Mouse (Mus musculus): ENCODE data around the gene Rnf8. TPM values are rescaled to one million over a fixed set of nuclear protein-coding genes. Genes with fewer than 3 reads are reported as not detected.

The Rnf8 gene
- polyA plus RNA-seq, 1 experiment from 2014 or later = 82.2 TPM

- no peak overlapping the region for H3K4me3 ChIP-seq (replicated peaks; ENCODE audit: low read length)
- WGBS = 81% methylated on average over 2 of the region's 2 CpGs
- H3K27ac ChIP-seq = no peak overlapping the region
- H3K9ac ChIP-seq = no peak overlapping the region
- no peaks in the 10 kb centered on the region for H3K9me3 ChIP-seq (ENCODE audit: control insufficient read depth, low read length)
- H3K4me1 ChIP-seq (replicated peaks; ENCODE audit: control insufficient read depth, insufficient read depth, low read length) = no peaks in the 10 kb centered on the region
- DNase-seq (ENCODE audit: low spot score) (no peak), ATAC-seq (ENCODE audit: low FRiP score) (no peak)
- peaks cover 94% of the 10 kb centered on the region for H3K36me3 ChIP-seq (replicated peaks; ENCODE audit: control insufficient read depth, insufficient read depth)
- no peaks in the 10 kb centered on the region for H3K27me3 ChIP-seq (ENCODE audit: control insufficient read depth, insufficient read depth, low read length)
- no peak overlapping the region for H3K4me2 ChIP-seq (replicated peaks)
These were observed 68.5 kb downstream of the Rnf8 start for GRCm38 (mm10) chr17:29683127-29683526.

- H3K36me3 ChIP-seq (replicated peaks; ENCODE audit: control insufficient read depth, insufficient read depth) = peaks cover 91% of the 10 kb centered on the region
- H3K4me3 ChIP-seq (replicated peaks; ENCODE audit: low read length) = no peak overlapping the region
- H3K27me3 ChIP-seq (ENCODE audit: control insufficient read depth, insufficient read depth, low read length) = no peaks in the 10 kb centered on the region
- H3K27ac ChIP-seq = no peak overlapping the region
- H3K4me1 ChIP-seq (replicated peaks; ENCODE audit: control insufficient read depth, insufficient read depth, low read length) = no peaks in the 10 kb centered on the region
- no peak for ATAC-seq (ENCODE audit: low FRiP score)
- 92% methylated on average over 4 of the region's 4 CpGs for WGBS
- DNase-seq (ENCODE audit: low spot score) = no peak
- no peak overlapping the region for H3K4me2 ChIP-seq (replicated peaks)
- no peaks in the 10 kb centered on the region for H3K9me3 ChIP-seq (ENCODE audit: control insufficient read depth, low read length)
- no peak overlapping the region for H3K9ac ChIP-seq
These were observed 69.7 kb downstream of the Rnf8 start for GRCm38 (mm10) chr17:29684275-29684674.

- no peak overlapping the region for H3K4me2 ChIP-seq (replicated peaks)
- no peaks in the 10 kb centered on the region for H3K27me3 ChIP-seq (ENCODE audit: control insufficient read depth, insufficient read depth, low read length)
- 95% methylated on average over 5 of the region's 5 CpGs for WGBS
- H3K4me3 ChIP-seq (replicated peaks; ENCODE audit: low read length) = no peak overlapping the region
- H3K9ac ChIP-seq = no peak overlapping the region
- no peak for DNase-seq (ENCODE audit: low spot score)
- H3K9me3 ChIP-seq (ENCODE audit: control insufficient read depth, low read length) = no peaks in the 10 kb centered on the region
- H3K36me3 ChIP-seq (replicated peaks; ENCODE audit: control insufficient read depth, insufficient read depth) = peaks cover 93% of the 10 kb centered on the region
- ATAC-seq (ENCODE audit: low FRiP score) = no peak
- no peaks in the 10 kb centered on the region for H3K4me1 ChIP-seq (replicated peaks; ENCODE audit: control insufficient read depth, insufficient read depth, low read length)
- H3K27ac ChIP-seq = no peak overlapping the region
These were observed 72.2 kb downstream of the Rnf8 start for GRCm38 (mm10) chr17:29686771-29687170.

GRCm38 (mm10) chr17:29687373-29687772, 72.8 kb downstream of the Rnf8 start:
- Histone ChIP-seq H3K4me1 (replicated peaks; ENCODE audit: control insufficient read depth, insufficient read depth, low read length) (no peaks in the 10 kb centered on the region), H3K9ac (no peak overlapping the region), H3K36me3 (replicated peaks; ENCODE audit: control insufficient read depth, insufficient read depth) (peaks cover 87% of the 10 kb centered on the region), H3K27ac (no peak overlapping the region), H3K9me3 (ENCODE audit: control insufficient read depth, low read length) (no peaks in the 10 kb centered on the region), H3K4me3 (replicated peaks; ENCODE audit: low read length) (no peak overlapping the region), H3K27me3 (ENCODE audit: control insufficient read depth, insufficient read depth, low read length) (no peaks in the 10 kb centered on the region), H3K4me2 (replicated peaks) (no peak overlapping the region)
- DNase-seq (ENCODE audit: low spot score) (no peak), ATAC-seq (ENCODE audit: low FRiP score) (no peak)
- WGBS = 66% methylated on average over 6 of the region's 6 CpGs

- Histone ChIP-seq H3K4me1 (replicated peaks; ENCODE audit: control insufficient read depth, insufficient read depth, low read length) (no peaks in the 10 kb centered on the region), H3K4me3 (replicated peaks; ENCODE audit: low read length) (no peak overlapping the region), H3K4me2 (replicated peaks) (no peak overlapping the region), H3K36me3 (replicated peaks; ENCODE audit: control insufficient read depth, insufficient read depth) (peaks cover 82% of the 10 kb centered on the region), H3K9ac (no peak overlapping the region), H3K9me3 (ENCODE audit: control insufficient read depth, low read length) (no peaks in the 10 kb centered on the region), H3K27me3 (ENCODE audit: control insufficient read depth, insufficient read depth, low read length) (no peaks in the 10 kb centered on the region), H3K27ac (no peak overlapping the region)
- 92% methylated on average over 10 of the region's 10 CpGs for WGBS
- ATAC-seq (ENCODE audit: low FRiP score) = no peak
- no peak for DNase-seq (ENCODE audit: low spot score)
These were observed 74.0 kb downstream of the Rnf8 start for GRCm38 (mm10) chr17:29688610-29689009.

GRCm38 (mm10) chr17:29690257-29690656, 75.7 kb downstream of the Rnf8 start:
- no peaks in the 10 kb centered on the region for H3K9me3 ChIP-seq (ENCODE audit: control insufficient read depth, low read length)
- DNase-seq (ENCODE audit: low spot score) (no peak), ATAC-seq (ENCODE audit: low FRiP score) (no peak)
- WGBS = 85% methylated on average over 6 of the region's 6 CpGs
- no peaks in the 10 kb centered on the region for H3K27me3 ChIP-seq (ENCODE audit: control insufficient read depth, insufficient read depth, low read length)
- H3K27ac ChIP-seq = no peak overlapping the region
- H3K9ac ChIP-seq = no peak overlapping the region
- no peak overlapping the region for H3K4me3 ChIP-seq (replicated peaks; ENCODE audit: low read length)
- peaks cover 83% of the 10 kb centered on the region for H3K36me3 ChIP-seq (replicated peaks; ENCODE audit: control insufficient read depth, insufficient read depth)
- H3K4me1 ChIP-seq (replicated peaks; ENCODE audit: control insufficient read depth, insufficient read depth, low read length) = no peaks in the 10 kb centered on the region
- H3K4me2 ChIP-seq (replicated peaks) = no peak overlapping the region

- H3K36me3 ChIP-seq (replicated peaks; ENCODE audit: control insufficient read depth, insufficient read depth) = peaks cover 81% of the 10 kb centered on the region
- no peak overlapping the region for H3K4me2 ChIP-seq (replicated peaks)
- no peak for DNase-seq (ENCODE audit: low spot score)
- no peaks in the 10 kb centered on the region for H3K4me1 ChIP-seq (replicated peaks; ENCODE audit: control insufficient read depth, insufficient read depth, low read length)
- WGBS = 86% methylated on average over 2 of the region's 2 CpGs
- no peak overlapping the region for H3K4me3 ChIP-seq (replicated peaks; ENCODE audit: low read length)
- no peaks in the 10 kb centered on the region for H3K27me3 ChIP-seq (ENCODE audit: control insufficient read depth, insufficient read depth, low read length)
- ATAC-seq (ENCODE audit: low FRiP score) = no peak
- H3K9me3 ChIP-seq (ENCODE audit: control insufficient read depth, low read length) = no peaks in the 10 kb centered on the region
- no peak overlapping the region for H3K27ac ChIP-seq
- no peak overlapping the region for H3K9ac ChIP-seq
These were observed 78.2 kb downstream of the Rnf8 start for GRCm38 (mm10) chr17:29692827-29693226.

GRCm38 (mm10) chr17:29693571-29693970, 79.0 kb downstream of the Rnf8 start:
- H3K4me2 ChIP-seq (replicated peaks) = no peak overlapping the region
- no peaks in the 10 kb centered on the region for H3K27me3 ChIP-seq (ENCODE audit: control insufficient read depth, insufficient read depth, low read length)
- no peaks in the 10 kb centered on the region for H3K9me3 ChIP-seq (ENCODE audit: control insufficient read depth, low read length)
- no peak overlapping the region for H3K4me3 ChIP-seq (replicated peaks; ENCODE audit: low read length)
- DNase-seq (ENCODE audit: low spot score) (no peak), ATAC-seq (ENCODE audit: low FRiP score) (no peak)
- 85% methylated on average over 2 of the region's 2 CpGs for WGBS
- H3K9ac ChIP-seq = no peak overlapping the region
- H3K27ac ChIP-seq = no peak overlapping the region
- peaks cover 86% of the 10 kb centered on the region for H3K36me3 ChIP-seq (replicated peaks; ENCODE audit: control insufficient read depth, insufficient read depth)
- H3K4me1 ChIP-seq (replicated peaks; ENCODE audit: control insufficient read depth, insufficient read depth, low read length) = no peaks in the 10 kb centered on the region

GRCm38 (mm10) chr17:29694516-29694915, 79.9 kb downstream of the Rnf8 start:
- Histone ChIP-seq H3K4me3 (replicated peaks; ENCODE audit: low read length) (no peak overlapping the region), H3K9ac (no peak overlapping the region), H3K27ac (no peak overlapping the region), H3K36me3 (replicated peaks; ENCODE audit: control insufficient read depth, insufficient read depth) (peaks cover 86% of the 10 kb centered on the region), H3K9me3 (ENCODE audit: control insufficient read depth, low read length) (no peaks in the 10 kb centered on the region), H3K4me2 (replicated peaks) (no peak overlapping the region), H3K4me1 (replicated peaks; ENCODE audit: control insufficient read depth, insufficient read depth, low read length) (no peaks in the 10 kb centered on the region), H3K27me3 (ENCODE audit: control insufficient read depth, insufficient read depth, low read length) (no peaks in the 10 kb centered on the region)
- ATAC-seq (ENCODE audit: low FRiP score) (no peak), DNase-seq (ENCODE audit: low spot score) (no peak)
- whole genome bisulfite sequencing = 82% methylated on average over 4 of the region's 4 CpGs

All from hindbrain, embryonic 14.5 days (tissue).